In the genomic region with DNA sequence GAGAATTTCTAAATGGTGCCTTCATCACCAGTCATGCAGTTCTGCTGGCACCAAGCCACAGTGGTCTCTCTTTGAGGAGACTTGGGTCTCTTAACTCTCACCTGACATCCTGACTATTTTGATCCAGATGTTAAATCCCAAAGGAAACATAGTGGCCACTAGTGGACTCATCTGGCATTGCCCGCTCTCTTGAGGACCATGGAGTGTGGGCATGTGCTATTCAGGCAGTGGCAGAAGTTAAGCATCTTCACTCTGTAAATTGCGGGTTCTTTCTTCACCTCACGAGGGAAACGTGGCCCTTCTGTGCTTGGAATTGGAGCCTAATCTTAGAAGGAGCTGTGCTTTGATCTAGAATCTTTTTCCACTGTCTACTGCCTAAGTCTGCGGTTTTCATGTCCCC, we compare ENCODE assay signal across 13 mouse cellular contexts.
A peak's percentile ranks its signal among the peaks of the same experiment; 100 is the strongest.
DNase-seq lines count a peak whose midpoint lies in the region; ATAC-seq and TF ChIP-seq lines count a peak whose summit lies in the region.
"Had no signal": no experiment of that assay in that cellular context is flagged by ENCODE, and none has a peak within 500 bp of the region (broad histone marks: within the 10 kb centered on the region; RNA-seq: fewer than 3 reads in every experiment).

No protein-coding gene starts in this region.

- H3K4me1 ChIP-seq in kidney, postnatal 0 days (replicated peaks; ENCODE audit: insufficient read depth, low read length) = no peaks in the 10 kb centered on the region
- H3K4me1 ChIP-seq in midbrain, postnatal 0 days (ENCODE audit: insufficient read depth, low read length) = no peaks in the 10 kb centered on the region
- no peaks in the 10 kb centered on the region for H3K4me1 ChIP-seq in midbrain, embryonic 14.5 days (ENCODE audit: control insufficient read depth, insufficient read depth, low read length)
- no peaks in the 10 kb centered on the region for H3K4me1 ChIP-seq in stomach, postnatal 0 days (replicated peaks; ENCODE audit: control insufficient read depth, insufficient read depth)

- H3K9ac ChIP-seq in kidney, postnatal 0 days (ENCODE audit: low read depth, low read length) = no peak overlapping the region
- H3K9ac ChIP-seq in midbrain, postnatal 0 days (replicated peaks; ENCODE audit: low read length, poor library complexity, severe bottlenecking) = no peak overlapping the region
- H3K9ac ChIP-seq in midbrain, embryonic 14.5 days (replicated peaks; ENCODE audit: low read length) = no peak overlapping the region
- H3K9ac ChIP-seq in stomach, postnatal 0 days (ENCODE audit: low read length) = no peak overlapping the region

- no peak for ATAC-seq in kidney, postnatal 0 days (replicated peaks; ENCODE audit: low FRiP score, low read depth)
- no peak for ATAC-seq in midbrain, postnatal 0 days (ENCODE audit: low FRiP score)
- ATAC-seq in midbrain, embryonic 14.5 days (ENCODE audit: low FRiP score, low TSS enrichment) = no peak
- ATAC-seq in stomach, postnatal 0 days (ENCODE audit: low FRiP score, low TSS enrichment) = no peak
- ATAC-seq: hindbrain, embryonic 16.5 days had no signal

- DNase-seq in embryo, embryonic 10 days (ENCODE audit: low spot score) = peak; percentile 23
- no peak for DNase-seq in embryo, embryonic 9.5 days (ENCODE audit: extremely low spot score)
- peak; percentile 51 for DNase-seq in kidney, postnatal 0 days (ENCODE audit: low spot score)
- no peak for DNase-seq in kidney, adult 11 months
- no peak for DNase-seq in midbrain, postnatal 0 days (ENCODE audit: low spot score)
- DNase-seq in midbrain, embryonic 14.5 days = no peak
- DNase-seq in stomach, postnatal 0 days (ENCODE audit: low spot score) = peak; percentile 19
- no peak for DNase-seq in right cerebral cortex, adult 2 months (ENCODE audit: low spot score in 2 of 2)
- DNase-seq: gastrocnemius, postnatal 10 days; left cerebral cortex, postnatal 4 days; thymus, postnatal 14 days had no signal

- H3K27ac ChIP-seq in kidney, postnatal 0 days = no peak overlapping the region
- no peak overlapping the region for H3K27ac ChIP-seq in midbrain, postnatal 0 days (ENCODE audit: low read depth, low read length)
- H3K27ac ChIP-seq in midbrain, embryonic 14.5 days (replicated peaks; ENCODE audit: low read depth, low read length) = no peak overlapping the region
- no peak overlapping the region for H3K27ac ChIP-seq in stomach, postnatal 0 days (replicated peaks)

- no peaks in the 10 kb centered on the region for H3K9me3 ChIP-seq in kidney, postnatal 0 days (replicated peaks; ENCODE audit: low read length)
- H3K9me3 ChIP-seq in midbrain, postnatal 0 days (ENCODE audit: low read length) = no peaks in the 10 kb centered on the region
- no peaks in the 10 kb centered on the region for H3K9me3 ChIP-seq in midbrain, embryonic 14.5 days (ENCODE audit: control insufficient read depth, low read length)
- H3K9me3 ChIP-seq in stomach, postnatal 0 days (ENCODE audit: control insufficient read depth, low read length) = no peaks in the 10 kb centered on the region

- WGBS in kidney, postnatal 0 days = 73% methylated on average over 5 of the region's 5 CpGs
- WGBS in midbrain, postnatal 0 days = 73% methylated on average over 5 of the region's 5 CpGs
- WGBS in midbrain, embryonic 14.5 days = 72% methylated on average over 5 of the region's 5 CpGs
- 79% methylated on average over 5 of the region's 5 CpGs for WGBS in stomach, postnatal 0 days

- TF ChIP-seq CTCF in kidney, postnatal 0 days (IDR thresholded peaks at IDR 0.05; ENCODE audit: low read depth) = peak; percentile 72
- peak; percentile 60 for TF ChIP-seq CTCF in midbrain, postnatal 0 days (IDR thresholded peaks at IDR 0.05)
- TF ChIP-seq CTCF in stomach, postnatal 0 days (IDR thresholded peaks at IDR 0.05; ENCODE audit: low read depth) = peak; percentile 70

- H3K4me3 ChIP-seq in kidney, postnatal 0 days (replicated peaks; ENCODE audit: low read depth, low read length) = no peak overlapping the region
- no peak overlapping the region for H3K4me3 ChIP-seq in midbrain, postnatal 0 days (ENCODE audit: low read depth, low read length)
- no peak overlapping the region for H3K4me3 ChIP-seq in midbrain, embryonic 14.5 days (replicated peaks; ENCODE audit: low read depth, low read length)
- no peak overlapping the region for H3K4me3 ChIP-seq in stomach, postnatal 0 days (ENCODE audit: low read depth, low read length)
- H3K4me3 ChIP-seq: myocyte had no signal

- TF ChIP-seq EP300 in stomach, postnatal 0 days (optimal IDR thresholded peaks at IDR 0.05) = no peak

- no peaks in the 10 kb centered on the region for H3K36me3 ChIP-seq in kidney, postnatal 0 days (ENCODE audit: insufficient read depth, low read length)
- H3K36me3 ChIP-seq in midbrain, postnatal 0 days (ENCODE audit: insufficient read depth, low read length) = no peaks in the 10 kb centered on the region
- H3K36me3 ChIP-seq in midbrain, embryonic 14.5 days (ENCODE audit: control insufficient read depth, insufficient read depth, low read length) = no peaks in the 10 kb centered on the region
- no peaks in the 10 kb centered on the region for H3K36me3 ChIP-seq in stomach, postnatal 0 days (ENCODE audit: control insufficient read depth, insufficient read depth, low read length)

- no peaks in the 10 kb centered on the region for H3K27me3 ChIP-seq in kidney, postnatal 0 days (ENCODE audit: insufficient read depth, low read length)
- no peaks in the 10 kb centered on the region for H3K27me3 ChIP-seq in midbrain, postnatal 0 days (ENCODE audit: insufficient read depth, low read length)
- H3K27me3 ChIP-seq in midbrain, embryonic 14.5 days (ENCODE audit: control insufficient read depth, insufficient read depth, low read length) = no peaks in the 10 kb centered on the region
- no peaks in the 10 kb centered on the region for H3K27me3 ChIP-seq in stomach, postnatal 0 days (ENCODE audit: control insufficient read depth, insufficient read depth, low read length)

- H3K4me2 ChIP-seq in kidney, postnatal 0 days (ENCODE audit: low read length) = no peak overlapping the region
- H3K4me2 ChIP-seq in midbrain, postnatal 0 days (ENCODE audit: low read depth, low read length, poor library complexity, severe bottlenecking) = no peak overlapping the region
- no peak overlapping the region for H3K4me2 ChIP-seq in midbrain, embryonic 14.5 days (ENCODE audit: low read length)
- no peak overlapping the region for H3K4me2 ChIP-seq in stomach, postnatal 0 days (replicated peaks; ENCODE audit: low read depth)

Comparison
In these comparisons a context has a peak if more than half of its experiments do, and no peak if none do; other contexts are left out.
1. DNase-seq: peak in embryo, embryonic 10 days (single experiment), kidney, postnatal 0 days (single experiment) and stomach, postnatal 0 days (single experiment); none in embryo, embryonic 9.5 days (single experiment), kidney, adult 11 months (single experiment), midbrain, postnatal 0 days (single experiment), midbrain, embryonic 14.5 days (single experiment) and right cerebral cortex, adult 2 months (0 of 2).
2. Peak in every context shown above with its lines, with median percentiles within 50 percentile points of each other: CTCF ChIP-seq.